Mouse (Mus musculus) small intestine, adult 2 months (tissue): ENCODE data around the gene Lat2.

Source experiments
- CTCF ChIP-seq: fragments of 200-500 bp; IDR thresholded peaks from 2 replicates; pipeline ENCODE4 v1.5.1; 2012; ENCODE audit warnings: low read depth, mild to moderate bottlenecking, control low read depth, inconsistent platforms, low read length, moderate library complexity, mixed read lengths; ENCODE audit not compliant: insufficient replicate concordance, insufficient read length; ENCODE audit errors: extremely low read depth
- POLR2A ChIP-seq: fragments of 200-500 bp; IDR thresholded peaks from 2 replicates; pipeline ENCODE4 v1.6.1; 2012; ENCODE audit warnings: low read depth, mild to moderate bottlenecking, control low read depth, inconsistent platforms, low read length, moderate library complexity

GRCm38 (mm10) chr5:134593093-134593492, 21.7 kb downstream of the Lat2 start:
- TF ChIP-seq CTCF (no peak), POLR2A (no peak)
